ENCODE assay signal across 8 mouse cellular contexts in the genomic region with DNA sequence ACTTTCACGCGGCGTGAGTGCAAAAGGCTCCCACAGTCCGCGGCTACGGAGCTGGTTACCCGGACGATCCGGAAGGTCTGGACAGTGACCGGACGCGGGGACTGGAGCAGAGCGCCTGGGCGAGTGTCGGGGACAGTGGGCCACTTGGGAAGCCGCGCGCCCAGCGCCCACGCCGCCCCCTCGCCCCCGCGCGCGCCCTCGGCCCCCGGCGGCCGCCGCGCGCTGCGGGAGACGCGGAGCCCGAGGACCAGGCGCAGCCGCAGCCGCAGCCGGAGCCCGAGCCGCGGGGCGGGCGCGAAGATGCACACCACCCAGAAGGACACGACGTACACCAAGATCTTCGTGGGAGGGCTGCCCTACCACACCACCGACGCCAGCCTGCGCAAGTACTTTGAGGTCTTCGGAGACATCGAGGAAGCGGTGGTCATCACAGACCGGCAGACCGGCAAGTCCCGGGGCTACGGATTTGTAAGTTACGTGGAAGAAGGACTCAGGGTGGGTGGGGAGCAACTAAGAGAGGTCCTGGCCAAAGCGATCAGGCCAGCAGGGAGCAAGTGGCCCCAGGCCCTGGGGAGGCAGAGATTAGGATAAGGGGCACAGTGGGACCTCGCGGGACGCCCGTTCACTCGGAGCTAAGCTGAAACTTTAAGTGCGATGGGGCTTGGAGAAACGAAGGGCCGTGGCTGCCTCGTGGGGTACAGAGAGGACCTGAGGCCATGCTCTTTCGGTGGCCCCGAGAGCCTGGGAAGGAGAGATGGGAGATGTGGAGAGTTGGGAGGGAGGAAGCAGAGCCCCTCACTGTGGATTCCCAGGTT. TPM values are rescaled to one million over a fixed set of nuclear protein-coding genes. Genes with fewer than 3 reads are reported as not detected.
DNase-seq lines count a peak whose midpoint lies in the region; ATAC-seq and TF ChIP-seq lines count a peak whose summit lies in the region.

No protein-coding gene starts in this region.

- peak; percentile 21 to 41 for DNase-seq in adrenal gland, adult 18-20 months (ENCODE audit: low spot score in 2 of 2)
- DNase-seq in adrenal gland, adult 8-10 months = no peak
- DNase-seq in testis, postnatal 14 days (ENCODE audit: low spot score) = no peak
- DNase-seq in gastrocnemius, postnatal 14 days = peak; percentile 30
- peak; percentile 47 to 57 for DNase-seq in left cerebral cortex, postnatal 25 days (ENCODE audit: low spot score in 2 of 2)
- peak; percentile 12 to 29 for DNase-seq in thymus, postnatal 10 days (ENCODE audit: low spot score in 2 of 2)

- peaks cover 3% of the 10 kb centered on the region; the same call in 1 of the 2 replicates for H3K27me3 ChIP-seq in testis, adult 2 months (ENCODE audit: control insufficient read depth, insufficient read depth, low read length)
- no peaks in the 10 kb centered on the region for H3K27me3 ChIP-seq in midbrain, embryonic 16.5 days (ENCODE audit: control insufficient read depth, insufficient read depth, low read depth, low read length)

- no peak for TF ChIP-seq POLR2A in testis, adult 2 months (IDR thresholded peaks at IDR 0.05; ENCODE audit: control insufficient read depth, low read depth, low read length)

- peak overlapping the region; percentile 94 for H3K4me2 ChIP-seq in midbrain, embryonic 16.5 days (ENCODE audit: low read length)

- under 1% methylated on average over 70 of the region's 73 CpGs for WGBS in midbrain, embryonic 16.5 days

- no peaks in the 10 kb centered on the region for H3K9me3 ChIP-seq in midbrain, embryonic 16.5 days (replicated peaks; ENCODE audit: control insufficient read depth, low read length, poor library complexity, severe bottlenecking)

- peak overlapping the region; percentile 76 for H3K9ac ChIP-seq in midbrain, embryonic 16.5 days (ENCODE audit: low read depth, low read length)

- H3K27ac ChIP-seq in testis, adult 2 months (ENCODE audit: control insufficient read depth, insufficient read depth, low read depth, low read length) = no peak overlapping the region
- peak overlapping the region; percentile 75 for H3K27ac ChIP-seq in midbrain, embryonic 16.5 days (ENCODE audit: low read length)

- H3K36me3 ChIP-seq in testis, adult 2 months (ENCODE audit: control insufficient read depth, insufficient read depth, low read length) = no peaks in the 10 kb centered on the region
- no peaks in the 10 kb centered on the region for H3K36me3 ChIP-seq in midbrain, embryonic 16.5 days (ENCODE audit: control insufficient read depth, insufficient read depth, low read length)

- peak; percentile 74 for ATAC-seq in midbrain, embryonic 16.5 days

- H3K4me3 ChIP-seq in testis, adult 2 months (ENCODE audit: control insufficient read depth, low read depth, low read length) = peak overlapping the region; percentile 72
- H3K4me3 ChIP-seq in midbrain, embryonic 16.5 days (ENCODE audit: low read depth, low read length) = peak overlapping the region; percentile 78

- intact Hi-C loops in gastrocnemius, postnatal 14 days (cut with DNase I; ENCODE audit: low total_unique reads) = no loop called here
- intact Hi-C loops in left cerebral cortex, postnatal 25 days (cut with DNase I) = loop anchor here (2.0 to 10.0 kb wide), 5 partner anchors 56 to 246 kb away; a partner anchor contains a TSS

- peaks cover 13% of the 10 kb centered on the region for H3K4me1 ChIP-seq in testis, adult 2 months (ENCODE audit: control insufficient read depth, insufficient read depth, low read length)
- peaks cover 8% of the 10 kb centered on the region; the same call in 1 of the 2 replicates for H3K4me1 ChIP-seq in midbrain, embryonic 16.5 days (ENCODE audit: control insufficient read depth, insufficient read depth, low read length)

- no peak for TF ChIP-seq CTCF in testis, adult 2 months (IDR thresholded peaks at IDR 0.05; ENCODE audit: control insufficient read depth, insufficient read depth, insufficient replicate concordance, low read depth, low read length)

RNA-seq across cellular contexts. Expression of a gene that starts 0.7 kb away (rescaled TPM):
- total RNA-seq in adrenal gland, adult 18-20 months (2021) = 1 to 10 TPM; 2.2 to 4.6 TPM
- total RNA-seq in adrenal gland, adult 8-10 months (2022) = 10 to 100 TPM in 2 of 4 experiments, 1 to 10 TPM in 2; 6.7 to 10.8 (median 9.0) TPM
- polyA plus RNA-seq in testis, adult 2 months (2012; rRNA removed) = 0.52 and 1.6 TPM in 2 replicates
- 100 to 1,000 TPM; 145 to 185 TPM for total RNA-seq in gastrocnemius, postnatal 14 days (2021)
- 10 to 100 TPM; 26.5 to 26.8 TPM for total RNA-seq in left cerebral cortex, postnatal 25 days (2021)
- 3.4 and 4.8 TPM in 2 replicates for polyA plus RNA-seq in midbrain, embryonic 16.5 days (2015; fragmentation: Nextera tagmentation; extraction: Ambion mirVana)

Comparison
In these comparisons a context has a peak if more than half of its experiments do, and no peak if none do; other contexts are left out.
1. DNase-seq: peak in adrenal gland, adult 18-20 months (2 of 2), gastrocnemius, postnatal 14 days (single experiment), left cerebral cortex, postnatal 25 days (2 of 2) and thymus, postnatal 10 days (2 of 2); none in adrenal gland, adult 8-10 months (single experiment) and testis, postnatal 14 days (single experiment).
2. RNA of a gene that starts 0.7 kb away (total RNA-seq): 145 to 185 TPM in gastrocnemius, postnatal 14 days; 26.5 to 26.8 TPM in left cerebral cortex, postnatal 25 days, 6.7 to 10.8 TPM in adrenal gland, adult 8-10 months and 2.2 to 4.6 TPM in adrenal gland, adult 18-20 months; every median in the first group is over 4 times any median in the second.